Mouse (Mus musculus) retina, adult 2 months (tissue): ENCODE results near the gene Oser1.

Source experiments
- DNase-seq: peaks from one replicate; pipeline ENCODE4 v3.0.0-alpha.2; 2012; ENCODE audit warnings: low read depth, low spot score

Gene Oser1

DNA sequence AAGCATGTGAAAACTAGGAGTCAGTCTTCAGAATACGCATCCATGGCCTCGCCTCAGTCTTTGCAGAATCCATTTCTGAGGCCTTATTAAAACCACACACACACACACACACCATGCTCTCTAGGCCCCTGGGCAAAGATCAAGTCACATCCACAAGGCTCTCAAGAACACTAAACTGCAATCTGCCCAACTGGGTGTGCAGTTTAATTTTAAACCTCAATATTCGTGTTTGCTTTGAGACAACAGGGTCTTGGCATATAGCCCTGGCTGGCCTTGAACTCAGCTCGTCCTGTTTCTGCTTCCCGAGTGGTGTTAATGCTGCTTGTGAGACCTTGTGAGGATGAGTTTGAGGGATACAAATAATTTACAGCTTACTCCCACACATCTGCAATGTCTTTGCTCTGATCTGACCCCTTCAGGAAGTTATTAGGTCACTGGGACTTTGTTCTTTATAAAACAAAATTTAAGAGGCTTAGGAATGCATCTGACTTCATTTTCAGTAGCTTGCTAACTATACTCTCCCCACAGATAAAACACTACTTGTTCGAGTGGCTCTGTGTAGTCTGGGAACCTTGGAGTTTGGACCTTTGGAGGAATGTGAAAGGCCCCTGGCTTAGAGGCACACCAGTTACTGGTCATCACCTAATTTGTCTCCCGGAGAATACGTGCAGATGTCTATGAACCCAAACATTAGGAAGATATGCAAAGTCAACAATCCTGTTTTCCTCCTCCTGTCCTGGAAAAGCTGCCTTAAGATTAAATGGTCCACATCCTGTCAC is 20.3 kb downstream of the Oser1 start:
- no peak for DNase-seq

- peak; percentile 74 for DNase-seq
These were observed 23.3 kb downstream of the Oser1 start for GRCm38 (mm10) chr2:163401221-163401620.

DNA sequence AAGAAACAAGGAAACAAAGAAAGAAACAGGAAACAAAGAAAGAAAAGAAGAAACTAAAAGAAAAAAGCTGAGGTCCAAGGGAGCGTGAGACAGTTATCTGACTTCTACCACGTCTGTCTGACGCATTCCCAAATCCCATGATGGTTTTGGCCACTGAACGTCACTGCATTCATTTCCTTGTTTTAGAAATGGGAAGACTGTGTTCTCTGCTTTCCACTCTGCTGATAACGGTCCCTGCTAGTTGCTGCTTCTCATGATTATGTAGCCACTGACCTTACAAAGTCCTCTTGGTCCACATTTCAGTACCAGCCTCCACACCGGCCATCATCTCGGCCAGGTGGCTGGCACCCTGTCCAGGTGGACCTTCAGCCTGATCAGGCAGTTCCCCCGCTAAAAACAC is 25.3 kb downstream of the Oser1 start:
- DNase-seq = no peak

DNA sequence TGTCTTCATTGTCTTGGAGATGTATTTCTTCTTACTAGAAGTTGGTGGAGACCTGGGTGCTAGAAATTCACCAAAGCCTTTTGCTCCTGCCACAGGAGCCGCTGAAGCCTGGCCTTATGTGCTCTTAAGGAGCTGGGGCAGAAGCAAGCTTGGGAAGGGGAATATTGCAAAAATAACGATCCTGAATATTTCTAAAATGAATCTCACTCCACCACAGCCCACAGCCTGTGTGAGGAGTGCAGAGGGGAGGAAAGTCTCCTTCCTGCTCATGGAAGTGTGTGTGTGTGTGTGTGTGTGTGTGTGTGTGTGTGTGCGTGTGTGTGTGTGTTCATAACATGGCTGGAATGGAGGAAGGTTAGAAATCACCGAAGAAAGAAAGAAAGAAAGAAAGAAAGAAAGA is 25.7 kb downstream of the Oser1 start:
- no peak for DNase-seq

- DNase-seq = no peak
These were observed 26.6 kb downstream of the Oser1 start, which contains the start of gene Jph2 for GRCm38 (mm10) chr2:163397905-163398304. Gene Jph2, minus strand, starts transcription at chr2:163397993.

GRCm38 (mm10) chr2:163397071-163397470 is 27.4 kb downstream of the Oser1 start:
- DNase-seq = no peak

GRCm38 (mm10) chr2:163394977-163395376 is 29.5 kb downstream of the Oser1 start:
- no peak for DNase-seq

DNA sequence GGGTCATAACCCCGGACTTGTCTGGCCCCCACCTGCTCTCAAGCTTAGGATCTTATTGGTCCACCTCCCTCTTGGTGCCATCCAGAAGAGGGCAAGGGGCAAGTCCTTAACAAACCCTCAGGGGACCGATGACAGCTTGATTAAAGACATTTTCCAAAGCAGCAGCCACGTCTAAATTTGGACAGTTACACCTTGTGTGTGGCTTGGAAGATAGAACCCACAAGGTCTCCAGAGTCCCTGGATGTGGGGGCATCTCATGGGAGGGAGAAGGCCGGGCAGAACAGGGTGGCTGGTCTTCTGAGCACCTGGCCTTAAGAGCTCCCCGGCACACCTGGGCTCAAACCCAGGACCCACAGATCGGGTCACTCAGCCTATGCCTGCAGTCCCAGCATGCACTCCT is 30.5 kb downstream of the Oser1 start:
- no peak for DNase-seq

- DNase-seq = no peak
These were observed 31.3 kb downstream of the Oser1 start for GRCm38 (mm10) chr2:163393241-163393640.

DNA sequence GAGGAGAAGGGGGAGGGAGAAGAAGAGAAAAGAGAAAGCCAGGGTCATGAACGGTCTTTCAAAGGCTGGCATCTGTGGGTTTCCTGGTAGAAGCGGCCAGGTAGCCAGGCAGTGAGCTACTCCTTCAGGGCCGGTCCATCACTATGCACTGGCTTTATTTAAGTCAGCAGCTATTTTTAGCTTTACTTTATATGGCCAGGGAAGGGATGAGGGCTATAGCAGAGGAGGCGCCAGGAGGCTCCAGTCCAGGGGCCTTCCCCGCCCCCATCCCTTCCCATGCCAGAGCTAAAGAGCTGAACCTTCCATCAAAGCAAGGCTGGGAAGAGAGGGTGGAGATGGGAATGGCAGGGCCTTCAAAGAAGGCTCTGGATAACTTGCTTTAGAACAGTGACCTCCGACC is 32.1 kb downstream of the Oser1 start:
- no peak for DNase-seq

DNA sequence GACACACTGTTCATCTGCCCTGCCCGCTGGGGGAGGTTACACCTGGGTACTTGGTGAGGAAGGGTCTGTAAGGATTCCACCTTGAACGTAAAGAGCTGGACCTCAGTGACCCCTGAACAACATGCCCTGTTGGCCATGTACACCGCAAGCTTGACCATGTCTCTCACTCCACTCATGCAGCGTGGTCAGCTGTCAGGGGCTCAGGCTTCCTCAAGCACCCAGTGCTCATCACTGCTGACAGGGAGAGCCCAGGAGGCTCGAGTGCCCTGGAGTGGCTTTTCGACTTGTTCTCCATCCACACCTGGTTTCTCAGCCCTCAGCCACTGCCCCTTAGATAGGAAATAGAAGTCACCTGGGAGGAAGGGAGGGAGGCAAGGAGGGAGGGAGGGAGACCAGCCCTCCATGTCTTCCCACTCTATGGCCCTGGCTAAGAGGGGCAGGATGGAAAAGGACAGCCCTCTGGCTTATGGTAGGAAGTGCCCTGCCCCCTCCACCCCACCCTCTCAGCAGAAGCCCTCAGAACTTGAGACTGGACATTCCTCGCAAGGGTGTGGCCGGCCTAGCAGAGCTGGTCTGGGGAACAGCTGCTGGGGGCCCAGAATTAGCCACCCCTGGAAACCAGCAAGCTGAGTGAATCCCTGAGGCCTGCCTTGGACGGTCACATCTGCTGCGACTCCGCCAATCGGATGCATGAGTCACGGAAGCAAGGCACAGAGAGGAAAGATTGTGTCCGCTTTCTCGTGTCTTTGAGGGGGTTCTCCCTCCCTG is 37.9 kb downstream of the Oser1 start:
- DNase-seq = no peak

GRCm38 (mm10) chr2:163385126-163385525 is 39.4 kb downstream of the Oser1 start:
- DNase-seq = no peak

GRCm38 (mm10) chr2:163381246-163381645 is 43.3 kb downstream of the Oser1 start:
- DNase-seq = peak; percentile 16

GRCm38 (mm10) chr2:163379366-163379765 is 45.1 kb downstream of the Oser1 start:
- DNase-seq = no peak

DNA sequence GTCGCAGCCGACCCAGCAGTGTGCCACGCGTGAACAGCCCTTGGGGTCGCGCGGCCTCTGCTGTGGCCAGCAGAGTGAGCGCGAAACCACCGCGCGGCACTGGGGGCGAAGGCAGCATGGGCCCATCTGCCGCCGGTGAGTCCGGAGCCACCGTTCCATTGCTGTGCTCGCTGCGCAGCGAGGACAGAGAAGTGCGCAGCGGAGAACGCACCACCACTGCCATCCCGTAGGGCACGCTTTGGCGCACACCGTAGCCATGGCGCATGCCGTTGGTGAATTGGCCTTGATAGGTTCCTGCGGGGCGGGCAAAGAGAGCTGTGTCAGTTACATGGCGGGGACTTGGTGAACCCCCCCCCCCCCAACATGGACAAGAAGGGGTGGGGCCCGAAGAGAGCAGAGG is 48.4 kb downstream of the Oser1 start:
- DNase-seq = no peak

GRCm38 (mm10) chr2:163375468-163375867 is 49.0 kb downstream of the Oser1 start:
- no peak for DNase-seq

- no peak for DNase-seq
These were observed 51.9 kb downstream of the Oser1 start for GRCm38 (mm10) chr2:163372627-163373026.

- DNase-seq = no peak
These were observed 54.3 kb downstream of the Oser1 start for GRCm38 (mm10) chr2:163370175-163370574.

DNA sequence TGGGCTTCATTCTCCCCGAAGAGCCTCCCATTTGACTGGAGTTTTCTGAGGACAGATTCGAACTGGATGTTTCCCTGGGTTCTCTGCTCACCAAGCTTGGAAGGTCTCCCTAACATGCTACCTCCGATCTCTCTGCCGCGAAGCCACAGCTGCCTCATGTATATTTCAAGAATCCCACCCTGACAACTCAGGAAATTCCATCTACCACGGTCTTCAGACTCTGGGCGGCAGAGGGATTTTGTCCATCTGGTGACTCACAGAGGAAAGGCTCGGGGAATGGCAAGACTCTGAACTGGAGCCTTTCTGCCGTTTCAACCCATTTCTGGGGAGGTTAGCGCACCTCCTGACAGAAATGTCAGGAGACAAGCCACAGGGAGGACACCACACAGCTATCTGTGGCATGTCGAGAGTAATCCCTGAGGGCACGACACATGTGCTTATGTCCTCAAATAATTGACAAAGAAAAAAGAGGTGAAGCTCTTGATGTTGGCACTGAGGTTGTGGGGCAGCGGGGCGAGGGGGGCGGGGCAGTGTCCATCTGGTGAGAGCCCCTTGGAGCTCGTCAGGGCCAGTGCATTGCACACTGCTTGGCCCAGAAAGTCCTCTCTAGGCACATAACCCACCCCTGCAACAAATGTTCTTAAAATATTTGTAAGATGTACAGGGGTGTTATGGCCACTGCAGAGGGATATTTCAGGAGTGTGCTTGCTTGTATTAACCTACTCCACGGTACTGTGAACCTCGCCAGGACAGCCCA is 59.5 kb downstream of the Oser1 start:
- no peak for DNase-seq

DNA sequence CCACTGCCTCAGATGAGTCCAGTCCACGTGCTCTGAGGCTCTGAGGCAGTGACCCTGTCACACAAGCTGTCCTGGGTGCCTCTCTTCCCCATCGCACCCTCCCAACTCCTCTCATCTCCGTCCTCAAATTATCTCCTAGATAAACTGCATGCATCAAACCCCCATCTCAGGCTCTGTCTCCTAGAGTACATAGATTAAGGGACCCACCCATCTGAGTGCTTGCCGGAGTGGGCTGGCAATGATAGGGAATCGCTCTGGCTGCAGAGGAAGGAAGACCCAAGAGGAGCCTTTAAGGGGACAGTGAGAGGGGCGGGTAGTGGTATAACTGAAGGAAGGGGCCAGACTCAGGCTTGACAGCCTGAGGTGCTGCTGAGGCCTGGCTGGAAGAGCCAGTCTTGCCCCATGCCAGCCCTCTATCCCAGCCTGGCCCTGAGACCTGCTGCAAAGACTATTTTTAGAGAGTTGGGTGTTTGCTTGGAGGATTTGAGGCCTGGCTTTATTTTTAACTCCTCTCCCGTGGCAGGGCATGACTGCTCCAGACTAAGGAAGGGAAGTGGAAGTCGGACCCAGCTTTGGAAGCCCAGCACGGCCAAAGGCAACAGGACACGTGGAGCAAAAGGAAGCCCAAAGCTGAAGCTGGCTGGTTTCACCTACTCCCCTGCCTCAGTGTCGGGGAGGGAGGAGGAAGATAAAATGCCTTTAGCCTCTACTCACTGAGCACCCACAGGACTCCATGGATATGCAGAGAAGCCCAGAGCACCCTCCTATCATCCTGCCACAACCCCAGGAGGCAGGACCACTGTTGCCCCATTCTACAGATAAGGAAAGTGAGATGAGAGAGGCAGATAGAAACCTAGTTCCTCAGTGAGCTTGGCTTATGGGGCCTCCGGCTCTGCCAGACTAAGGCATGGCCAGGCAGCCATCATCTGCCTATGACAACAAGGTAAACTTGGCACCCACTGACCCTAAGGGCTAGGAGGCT is 61.3 kb downstream of the Oser1 start:
- DNase-seq = no peak
